Mouse (Mus musculus) erythroblast, embryonic 14.5 days (primary cell): Measurements from ENCODE around the gene Dhx37. TPM values are rescaled to one million over a fixed set of nuclear protein-coding genes. Genes with fewer than 3 reads are reported as not detected.

Experiments
- H3K27me3 ChIP-seq: 2 replicates; pipeline ENCODE4 v1.6.1; 2012; ENCODE audit warnings: inconsistent platforms; ENCODE audit not compliant: control insufficient read depth
- H3K36me3 ChIP-seq: 2 replicates; pipeline ENCODE4 v1.6.1; 2012; ENCODE audit warnings: mild to moderate bottlenecking, inconsistent platforms; ENCODE audit not compliant: control insufficient read depth
- H3K4me1 ChIP-seq: 2 replicates; pipeline ENCODE4 v1.6.1; 2012; ENCODE audit warnings: inconsistent platforms; ENCODE audit not compliant: control insufficient read depth
- H3K4me3 ChIP-seq: replicated peaks from 2 replicates; pipeline ENCODE3; 2012; ENCODE audit warnings: moderate library complexity, mild to moderate bottlenecking, inconsistent platforms
- H3K9me3 ChIP-seq: 2 replicates; pipeline ENCODE4 v1.6.1; 2012; ENCODE audit warnings: low read length, inconsistent platforms, mixed read lengths; ENCODE audit not compliant: control insufficient read depth
- GATA1 ChIP-seq: IDR thresholded peaks from 2 replicates; pipeline ENCODE4 v1.6.1; 2012; ENCODE audit warnings: low read length, inconsistent platforms, mixed read lengths
- TAL1 ChIP-seq: IDR thresholded peaks from 3 replicates; pipeline ENCODE4 v1.6.1; 2012; ENCODE audit warnings: low read length, inconsistent platforms, mixed read lengths
- polyA plus RNA-seq: library from polyadenylated mRNA; stranded (reverse); fragments of >175 nt; gene quantifications from 2 replicates; pipeline ENCODE4 v1.2.3, GENCODE M21; 2012

Gene Dhx37
- polyA plus RNA-seq, 1 experiment = 1.0 TPM

GRCm38 (mm10) chr5:125457538-125457937 lies 23.6 kb upstream of the Dhx37 start:
- Histone ChIP-seq H3K27me3 (no peaks in the 10 kb centered on the region), H3K4me3 (no peak overlapping the region), H3K9me3 (no peaks in the 10 kb centered on the region), H3K4me1 (peaks cover 49% of the 10 kb centered on the region), H3K36me3 (peaks cover 13% of the 10 kb centered on the region)
- no peak for TF ChIP-seq TAL1
- TF ChIP-seq GATA1 = no peak

DNA sequence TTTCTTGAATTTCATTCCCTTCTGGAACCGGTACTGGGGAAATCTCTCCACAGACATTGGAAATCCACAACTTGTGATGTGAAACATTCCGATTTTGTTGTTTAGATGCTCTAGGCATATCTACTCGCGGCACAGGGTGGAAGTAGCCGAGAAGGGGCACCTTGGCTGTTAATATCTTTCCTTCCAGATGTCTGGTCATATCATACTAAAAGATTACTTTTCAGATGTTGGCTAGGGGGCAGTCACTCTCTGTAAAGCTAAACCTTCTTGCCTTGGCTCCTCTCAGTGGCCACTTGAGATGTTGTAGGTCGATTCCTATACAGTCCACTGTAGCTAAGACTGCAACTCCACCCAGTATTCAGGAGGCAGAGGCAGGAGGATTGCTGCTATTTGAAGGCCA lies 22.2 kb upstream of the Dhx37 start:
- TF ChIP-seq TAL1 (no peak), GATA1 (no peak)
- Histone ChIP-seq H3K4me3 (no peak overlapping the region), H3K27me3 (no peaks in the 10 kb centered on the region), H3K36me3 (peaks cover 19% of the 10 kb centered on the region), H3K4me1 (peaks cover 43% of the 10 kb centered on the region), H3K9me3 (no peaks in the 10 kb centered on the region)

GRCm38 (mm10) chr5:125452573-125452972 lies 18.7 kb upstream of the Dhx37 start:
- Histone ChIP-seq H3K4me1 (peaks cover 39% of the 10 kb centered on the region), H3K9me3 (no peaks in the 10 kb centered on the region), H3K4me3 (no peak overlapping the region), H3K27me3 (no peaks in the 10 kb centered on the region), H3K36me3 (peaks cover 19% of the 10 kb centered on the region)
- TF ChIP-seq TAL1 (no peak), GATA1 (no peak)

DNA sequence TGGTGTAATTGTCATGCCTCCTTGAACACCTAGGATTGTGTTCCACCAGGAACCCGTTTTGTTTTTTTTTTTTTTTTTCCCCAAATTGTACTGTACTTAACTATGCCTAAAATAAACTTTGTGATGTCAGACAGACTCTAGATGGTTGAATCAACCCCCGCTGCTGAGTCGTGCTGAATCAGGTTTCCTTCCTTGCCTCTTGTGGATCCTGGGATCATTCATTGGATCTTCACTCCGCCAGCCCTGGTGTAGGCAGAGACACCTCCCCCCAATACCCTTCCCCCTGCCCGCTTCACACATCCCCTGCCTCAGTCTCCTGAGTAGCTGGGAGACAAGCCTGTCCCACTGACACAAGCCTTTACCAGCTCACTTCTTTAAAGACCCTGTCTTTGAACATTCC lies 15.4 kb upstream of the Dhx37 start:
- H3K4me3 ChIP-seq = no peak overlapping the region
- H3K36me3 ChIP-seq = peaks cover 19% of the 10 kb centered on the region
- no peaks in the 10 kb centered on the region for H3K9me3 ChIP-seq
- H3K4me1 ChIP-seq = peaks cover 31% of the 10 kb centered on the region
- no peak for TF ChIP-seq TAL1
- no peak for TF ChIP-seq GATA1
- H3K27me3 ChIP-seq = no peaks in the 10 kb centered on the region

DNA sequence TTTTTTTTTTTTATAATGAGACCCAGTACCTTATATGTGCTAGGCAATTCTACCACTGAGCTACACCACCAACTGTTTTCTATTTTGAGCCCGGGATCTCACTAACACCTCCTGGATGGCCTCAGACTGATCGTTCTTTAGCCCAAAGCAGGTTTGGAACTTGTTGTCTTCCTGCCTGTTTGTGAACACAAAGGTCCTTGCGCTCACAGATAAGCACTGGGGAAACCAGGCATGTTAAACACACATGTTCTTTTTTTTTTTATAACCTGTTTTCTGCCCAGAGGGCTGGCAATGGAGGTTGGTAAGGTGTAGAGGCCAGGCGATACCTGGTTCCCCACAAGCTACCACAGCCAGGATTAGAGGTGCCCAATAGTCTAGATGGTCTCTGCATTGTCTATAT lies 14.7 kb upstream of the Dhx37 start:
- H3K9me3 ChIP-seq = no peaks in the 10 kb centered on the region; the same call in 1 of the 2 replicates
- peaks cover 18% of the 10 kb centered on the region for H3K36me3 ChIP-seq
- peaks cover 34% of the 10 kb centered on the region for H3K4me1 ChIP-seq
- no peak overlapping the region for H3K4me3 ChIP-seq
- no peak for TF ChIP-seq GATA1
- no peak for TF ChIP-seq TAL1
- H3K27me3 ChIP-seq = no peaks in the 10 kb centered on the region

- TF ChIP-seq GATA1 (no peak), TAL1 (no peak)
- Histone ChIP-seq H3K9me3 (peaks cover 4% of the 10 kb centered on the region; the same call in 1 of the 2 replicates), H3K4me1 (peaks cover 36% of the 10 kb centered on the region), H3K4me3 (no peak overlapping the region), H3K36me3 (peaks cover 22% of the 10 kb centered on the region), H3K27me3 (no peaks in the 10 kb centered on the region)
Observed at GRCm38 (mm10) chr5:125448026-125448425, 14.1 kb upstream of the Dhx37 start.

DNA sequence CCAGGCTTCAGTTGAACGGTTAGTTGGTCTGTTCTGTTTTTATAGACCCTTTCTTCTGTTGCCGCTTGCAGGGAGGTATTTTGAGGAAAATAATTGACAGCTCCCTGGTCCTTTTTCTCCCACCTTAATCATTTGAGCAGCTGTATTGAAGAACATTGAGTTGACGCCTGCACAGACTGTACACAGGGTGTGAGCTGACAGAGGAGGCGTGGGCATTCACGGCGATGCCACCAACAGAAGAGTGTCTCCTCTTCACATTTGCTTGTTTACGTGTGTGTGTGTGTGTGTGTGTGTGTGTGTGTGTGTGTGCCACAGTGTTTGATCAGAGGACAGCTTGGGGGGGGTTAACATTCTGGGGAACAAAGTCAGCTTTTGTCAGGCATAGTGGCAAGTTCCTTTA lies 12.4 kb upstream of the Dhx37 start:
- Histone ChIP-seq H3K27me3 (no peaks in the 10 kb centered on the region), H3K36me3 (peaks cover 13% of the 10 kb centered on the region), H3K4me3 (no peak overlapping the region), H3K9me3 (peaks cover 4% of the 10 kb centered on the region; the same call in 1 of the 2 replicates), H3K4me1 (peaks cover 48% of the 10 kb centered on the region)
- TF ChIP-seq GATA1 (no peak), TAL1 (no peak)

DNA sequence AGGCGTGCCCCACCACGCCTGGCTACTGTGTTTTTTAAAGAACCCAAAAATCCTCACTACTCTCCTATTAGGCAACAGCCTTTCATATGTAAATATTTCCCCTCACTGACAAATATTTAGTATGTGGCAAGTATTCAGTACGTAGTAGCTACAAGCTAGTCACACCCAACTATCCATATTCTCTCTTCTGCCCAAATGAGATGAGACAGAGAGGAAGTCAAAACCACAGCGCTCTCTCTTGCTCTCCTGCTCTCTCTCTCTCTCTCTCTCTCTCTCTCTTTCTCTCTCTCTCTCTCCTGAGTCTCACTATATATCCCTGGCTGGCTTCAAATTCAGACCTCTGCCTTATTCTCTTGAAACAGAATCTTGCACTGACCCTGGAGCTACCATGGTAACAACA lies 10.6 kb upstream of the Dhx37 start:
- H3K27me3 ChIP-seq = no peaks in the 10 kb centered on the region
- H3K4me3 ChIP-seq = no peak overlapping the region
- peaks cover 13% of the 10 kb centered on the region for H3K36me3 ChIP-seq
- TF ChIP-seq GATA1 (no peak), TAL1 (no peak)
- peaks cover 57% of the 10 kb centered on the region for H3K4me1 ChIP-seq
- peaks cover 4% of the 10 kb centered on the region; the same call in 1 of the 2 replicates for H3K9me3 ChIP-seq

GRCm38 (mm10) chr5:125443915-125444314 lies 10.0 kb upstream of the Dhx37 start:
- Histone ChIP-seq H3K27me3 (no peaks in the 10 kb centered on the region), H3K36me3 (peaks cover 13% of the 10 kb centered on the region), H3K4me1 (peaks cover 54% of the 10 kb centered on the region), H3K9me3 (peaks cover 4% of the 10 kb centered on the region; the same call in 1 of the 2 replicates), H3K4me3 (no peak overlapping the region)
- no peak for TF ChIP-seq TAL1
- no peak for TF ChIP-seq GATA1

DNA sequence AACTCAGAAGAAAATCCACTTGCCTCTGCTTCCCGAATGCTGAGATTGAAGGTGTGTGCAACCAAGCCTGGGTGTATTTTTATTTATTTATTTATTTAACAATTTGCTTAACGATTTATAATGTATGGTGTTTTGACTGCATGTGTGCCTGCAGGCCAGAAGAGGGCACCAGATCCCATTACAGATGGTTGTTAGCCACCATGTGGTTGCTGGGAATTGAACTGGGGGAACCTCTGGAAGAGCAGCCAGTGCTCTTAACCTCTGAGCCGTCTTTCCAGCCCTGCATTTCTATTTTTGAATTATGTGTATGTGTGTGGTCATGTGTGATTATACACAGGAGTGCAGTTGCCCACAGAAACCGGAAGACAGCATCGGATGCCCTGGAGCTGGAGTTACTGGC lies 9.4 kb upstream of the Dhx37 start:
- H3K27me3 ChIP-seq = no peaks in the 10 kb centered on the region
- TF ChIP-seq GATA1 = no peak
- TF ChIP-seq TAL1 = no peak
- peaks cover 57% of the 10 kb centered on the region for H3K4me1 ChIP-seq
- H3K9me3 ChIP-seq = peaks cover 4% of the 10 kb centered on the region; the same call in 1 of the 2 replicates
- no peak overlapping the region for H3K4me3 ChIP-seq
- peaks cover 13% of the 10 kb centered on the region for H3K36me3 ChIP-seq
